Mouse (Mus musculus) midbrain, embryonic 13.5 days (tissue): ENCODE measurements around the gene Mzt1. TPM values are rescaled to one million over a fixed set of nuclear protein-coding genes. Genes with fewer than 3 reads are reported as not detected.
A peak's percentile ranks its signal among the peaks of the same experiment; 100 is the strongest.
"Not testable (repeated sequence)": the region's sequence is repeated elsewhere in the genome, so short reads cannot be mapped to it uniquely, and the experiment has no call there.

Source experiments
- ATAC-seq: fragments of 200-750 bp; cut with Nextera tagmentation; 2 replicates; pipeline ENCODE4 v1.8.0; 2017; ENCODE audit warnings: mild to moderate bottlenecking, moderate TSS enrichment, moderate library complexity
- H3K27ac ChIP-seq: fragments of 300-500 bp; sonication (generic); 2 replicates; pipeline ENCODE4 v1.5.1; 2015; ENCODE audit warnings: inconsistent platforms, mild to moderate bottlenecking, moderate library complexity
- H3K27me3 ChIP-seq: fragments of 300-500 bp; sonication (generic); 2 replicates; pipeline ENCODE4 v1.6.1; 2015; ENCODE audit warnings: mild to moderate bottlenecking, inconsistent platforms
- H3K36me3 ChIP-seq: fragments of 300-500 bp; sonication (generic); 2 replicates; pipeline ENCODE4 v1.6.1; 2015; ENCODE audit warnings: mild to moderate bottlenecking, inconsistent platforms
- H3K4me1 ChIP-seq: fragments of 300-500 bp; sonication (generic); replicated peaks from 2 replicates; pipeline ENCODE4 v1.6.1; 2015; ENCODE audit warnings: inconsistent platforms
- H3K4me2 ChIP-seq: fragments of 300-500 bp; sonication (generic); replicated peaks from 2 replicates; pipeline ENCODE4 v1.6.1; 2015; ENCODE audit warnings: moderate library complexity, mild to moderate bottlenecking, inconsistent platforms
- H3K4me3 ChIP-seq: fragments of 300-500 bp; sonication (generic); replicated peaks from 2 replicates; pipeline ENCODE4 v1.5.1; 2015; ENCODE audit warnings: mild to moderate bottlenecking, inconsistent platforms
- H3K9ac ChIP-seq: fragments of 300-500 bp; sonication (generic); replicated peaks from 2 replicates; pipeline ENCODE4 v1.6.1; 2015; ENCODE audit warnings: mild to moderate bottlenecking, inconsistent platforms
- H3K9me3 ChIP-seq: fragments of 300-500 bp; sonication (generic); 2 replicates; pipeline ENCODE4 v1.6.1; 2016; ENCODE audit warnings: mild to moderate bottlenecking, inconsistent platforms
- WGBS: fragments of 180-500 bp; shearing (Covaris S2); methylation state at CpG from one replicate; pipeline ENCODE4 v1.1.7; 2015; 5-methylcytosine and 5-hydroxymethylcytosine counted together
- polyA plus RNA-seq: library from polyadenylated mRNA; unstranded; fragments of >200 nt; fragmentation: Nextera tagmentation; extraction: Ambion mirVana; gene quantifications from 2 replicates; pipeline ENCODE4 v1.2.1, GENCODE M21; 2015

The Mzt1 gene
- polyA plus RNA-seq, 1 experiment from 2014 or later: 134 TPM

DNA sequence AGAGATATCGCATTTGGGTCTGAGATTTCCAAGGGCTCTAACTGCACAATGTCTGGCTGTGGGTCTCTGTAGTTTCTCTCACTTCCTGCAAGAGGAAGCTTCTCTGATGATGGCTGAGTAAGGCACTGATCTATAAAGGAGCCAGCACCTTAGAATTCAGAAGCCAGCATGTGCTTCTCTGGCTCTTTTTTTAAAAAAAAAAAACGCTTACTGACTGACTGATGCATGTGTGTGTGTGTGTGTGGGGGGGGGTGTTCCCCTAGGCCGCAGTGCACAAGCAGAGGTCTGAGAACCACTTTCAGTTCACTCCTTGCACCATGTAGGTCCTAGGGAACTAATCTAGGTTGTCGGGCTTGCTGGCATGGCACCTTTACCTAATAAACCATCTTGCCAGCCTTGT lies 4.5 kb downstream of the Mzt1 start:
- H3K4me2 ChIP-seq: no peak overlapping the region
- peaks cover 24% of the 10 kb centered on the region for H3K4me1 ChIP-seq
- no peak overlapping the region for H3K27ac ChIP-seq
- H3K9ac ChIP-seq: no peak overlapping the region
- ATAC-seq: no peak
- WGBS: 77% methylated on average over 4 of the region's 4 CpGs
- H3K27me3 ChIP-seq: no peaks in the 10 kb centered on the region
- no peak overlapping the region for H3K4me3 ChIP-seq
- H3K9me3 ChIP-seq: no peaks in the 10 kb centered on the region
- peaks cover 19% of the 10 kb centered on the region for H3K36me3 ChIP-seq

- H3K27ac ChIP-seq, H3K27me3 ChIP-seq, H3K4me3 ChIP-seq, ATAC-seq, H3K9me3 ChIP-seq, H3K4me2 ChIP-seq, H3K9ac ChIP-seq: not testable (repeated sequence)
- 43% methylated on average over 5 of the region's 5 CpGs for WGBS
- Histone ChIP-seq H3K4me1 (peaks cover 16% of the 10 kb centered on the region), H3K36me3 (peaks cover 25% of the 10 kb centered on the region)
Measured at GRCm38 (mm10) chr14:99039308-99039707, 6.6 kb downstream of the Mzt1 start.

- ATAC-seq: no peak
- H3K27ac ChIP-seq: no peak overlapping the region
- no peaks in the 10 kb centered on the region for H3K27me3 ChIP-seq
- H3K4me2 ChIP-seq: no peak overlapping the region
- H3K9me3 ChIP-seq: no peaks in the 10 kb centered on the region
- no peak overlapping the region for H3K4me3 ChIP-seq
- peaks cover 29% of the 10 kb centered on the region for H3K36me3 ChIP-seq
- 88% methylated on average over 2 of the region's 2 CpGs for WGBS
- no peak overlapping the region for H3K9ac ChIP-seq
- H3K4me1 ChIP-seq: peaks cover 7% of the 10 kb centered on the region
Measured at GRCm38 (mm10) chr14:99037703-99038102, 8.2 kb downstream of the Mzt1 start.

DNA sequence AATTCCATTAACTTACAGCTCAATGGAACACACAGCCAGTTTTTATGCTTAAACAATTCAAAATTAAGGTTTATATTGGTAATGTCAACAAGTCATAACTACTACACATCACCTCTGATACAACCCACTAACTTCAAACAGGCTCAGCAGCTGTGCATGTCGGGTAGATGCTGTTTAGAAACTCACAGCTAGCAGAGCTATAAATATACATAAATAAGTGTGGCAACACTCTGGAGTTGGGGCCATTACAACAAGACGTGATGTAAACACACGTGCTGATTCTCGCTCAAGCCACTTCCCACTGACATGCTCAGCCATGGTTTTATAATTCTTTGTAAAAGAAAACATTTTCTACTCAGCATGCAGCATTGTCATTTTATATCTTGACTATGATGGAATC lies 9.9 kb downstream of the Mzt1 start:
- 89% methylated on average over 4 of the region's 4 CpGs for WGBS
- Histone ChIP-seq H3K9ac (no peak overlapping the region), H3K27ac (no peak overlapping the region)

GRCm38 (mm10) chr14:99034851-99035250 lies 11.1 kb downstream of the Mzt1 start:
- H3K4me2 ChIP-seq, H3K27me3 ChIP-seq, H3K4me1 ChIP-seq, H3K9me3 ChIP-seq, ATAC-seq, H3K4me3 ChIP-seq, H3K9ac ChIP-seq, H3K27ac ChIP-seq: not testable (repeated sequence)
- H3K36me3 ChIP-seq: peaks cover 35% of the 10 kb centered on the region
- WGBS: 92% methylated on average over 8 of the region's 8 CpGs

More for the DNA sequence above, 9.9 kb downstream of the Mzt1 start:
- H3K4me3 ChIP-seq: no peak overlapping the region
- ATAC-seq: no peak
- H3K27me3 ChIP-seq: no peaks in the 10 kb centered on the region
- no peaks in the 10 kb centered on the region for H3K9me3 ChIP-seq
- peaks cover 35% of the 10 kb centered on the region for H3K36me3 ChIP-seq
- peaks cover under 1% of the 10 kb centered on the region; the same call in 1 of the 2 replicates for H3K4me1 ChIP-seq
- H3K4me2 ChIP-seq: no peak overlapping the region

DNA sequence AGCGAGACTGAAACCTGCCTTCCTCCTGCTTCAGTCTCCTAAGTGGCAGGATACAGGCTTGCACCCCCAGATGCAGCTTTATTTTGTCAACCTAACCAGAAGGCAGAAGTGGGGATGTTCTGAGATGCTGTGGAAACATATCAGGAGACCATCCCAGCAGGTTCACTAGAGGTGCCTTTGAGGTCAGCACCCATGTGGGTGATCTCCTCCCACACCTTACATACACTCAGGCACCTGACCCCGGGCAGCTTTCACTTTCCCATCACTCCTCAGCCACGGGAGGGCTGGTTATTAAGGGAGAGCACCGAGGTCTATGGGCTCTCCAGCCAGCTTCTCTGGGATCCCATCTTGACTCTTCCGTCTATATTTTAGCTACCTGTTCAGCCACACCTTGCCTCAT lies 13.3 kb downstream of the Mzt1 start:
- Histone ChIP-seq H3K27me3 (no peaks in the 10 kb centered on the region), H3K4me2 (no peak overlapping the region), H3K9ac (no peak overlapping the region), H3K4me3 (no peak overlapping the region), H3K27ac (no peak overlapping the region), H3K4me1 (peaks cover 6% of the 10 kb centered on the region), H3K36me3 (peaks cover 17% of the 10 kb centered on the region), H3K9me3 (no peaks in the 10 kb centered on the region)
- ATAC-seq: no peak
- 89% methylated on average over 5 of the region's 5 CpGs for WGBS

DNA sequence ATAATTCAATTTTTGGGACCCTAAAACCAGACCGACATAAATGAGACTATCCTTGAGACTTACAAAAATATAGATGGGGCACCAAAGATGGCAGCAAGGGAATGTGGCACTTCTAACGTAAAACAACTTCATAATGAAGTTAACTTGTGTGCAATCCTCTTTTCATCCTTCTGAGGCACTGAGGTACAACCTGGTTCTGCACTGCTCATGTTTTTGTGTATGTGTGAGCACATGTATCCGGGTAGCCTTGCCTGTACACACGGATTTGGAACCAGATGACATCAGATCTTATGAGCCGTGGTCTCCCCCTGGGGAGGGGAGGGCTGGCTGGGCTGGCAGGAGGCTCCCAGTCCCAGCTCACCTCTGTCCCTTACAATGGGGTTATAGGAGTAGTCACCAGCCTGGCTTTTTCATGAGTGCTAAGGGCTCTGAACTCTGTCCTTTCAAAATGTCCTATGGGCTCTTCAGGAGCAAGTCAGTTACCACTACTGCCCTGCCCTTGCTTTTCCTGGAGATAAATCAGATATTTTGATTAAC lies 14.5 kb downstream of the Mzt1 start:
- Histone ChIP-seq H3K36me3 (peaks cover 17% of the 10 kb centered on the region), H3K27ac (no peak overlapping the region), H3K4me1 (peaks cover 6% of the 10 kb centered on the region), H3K27me3 (no peaks in the 10 kb centered on the region), H3K4me3 (no peak overlapping the region), H3K4me2 (no peak overlapping the region), H3K9ac (no peak overlapping the region), H3K9me3 (no peaks in the 10 kb centered on the region)
- WGBS: 84% methylated on average over 5 of the region's 5 CpGs
- peak; percentile 40; the same call in 1 of the 2 replicates for ATAC-seq

GRCm38 (mm10) chr14:99029987-99030386 lies 15.9 kb downstream of the Mzt1 start:
- H3K9me3 ChIP-seq: no peaks in the 10 kb centered on the region
- no peak overlapping the region for H3K9ac ChIP-seq
- H3K4me3 ChIP-seq: no peak overlapping the region
- no peaks in the 10 kb centered on the region for H3K27me3 ChIP-seq
- no peak overlapping the region for H3K4me2 ChIP-seq
- no peak overlapping the region for H3K27ac ChIP-seq
- H3K36me3 ChIP-seq: peaks cover 13% of the 10 kb centered on the region
- 84% methylated on average over 5 of the region's 5 CpGs for WGBS
- ATAC-seq: no peak
- H3K4me1 ChIP-seq: peaks cover 6% of the 10 kb centered on the region

DNA sequence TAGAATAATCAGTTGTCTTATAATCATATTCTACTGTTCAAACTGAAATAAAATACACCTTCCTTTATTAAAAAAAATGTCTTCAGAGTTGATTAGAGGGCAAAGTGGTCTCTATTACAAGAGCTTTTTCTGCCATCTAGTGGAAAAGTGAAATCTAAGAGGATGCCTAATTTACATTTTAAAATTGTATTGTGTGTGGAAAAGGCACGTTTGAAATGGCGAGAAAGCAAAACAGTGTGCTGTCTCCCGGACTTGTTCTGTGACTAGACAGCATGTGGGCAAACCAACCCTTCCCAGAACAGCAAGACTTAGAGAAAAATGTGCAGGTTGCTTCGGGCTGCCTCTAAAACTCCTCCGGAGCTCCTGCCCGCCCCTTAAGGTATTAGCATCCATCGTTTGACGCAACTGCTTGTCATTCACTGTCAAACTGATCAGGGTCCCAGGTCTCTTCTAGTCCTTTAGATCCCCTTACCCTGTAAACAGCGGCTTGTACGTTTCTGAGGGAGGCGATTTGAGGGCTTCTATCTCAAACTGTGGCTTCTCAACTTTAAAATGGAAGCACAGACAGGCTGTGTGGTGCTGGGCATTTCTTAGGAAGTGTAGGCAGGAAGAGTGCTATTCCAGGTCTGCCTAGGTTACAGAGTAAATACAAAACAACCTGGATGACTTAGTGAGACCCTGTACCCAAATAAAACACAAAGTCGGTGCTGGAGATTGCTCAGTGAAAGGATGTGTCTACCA lies 23.4 kb downstream of the Mzt1 start:
- Histone ChIP-seq H3K27me3 (no peaks in the 10 kb centered on the region), H3K9ac (peak overlapping the region; percentile 56; the same call in 1 of the 2 replicates), H3K4me2 (peak overlapping the region; percentile 52), H3K9me3 (no peaks in the 10 kb centered on the region), H3K4me3 (peak overlapping the region; percentile 32), H3K27ac (no peak overlapping the region), H3K4me1 (0 out of 2 replicates have a peak, but pooled peaks cover 2% of the 10 kb centered on the region), H3K36me3 (no peaks in the 10 kb centered on the region)
- peak; percentile 48 for ATAC-seq
- 43% methylated on average over 12 of the region's 12 CpGs for WGBS

GRCm38 (mm10) chr14:99019136-99019808 lies 26.7 kb downstream of the Mzt1 start:
- Histone ChIP-seq H3K4me3 (no peak overlapping the region), H3K4me1 (0 out of 2 replicates have a peak, but pooled peaks cover 2% of the 10 kb centered on the region), H3K9me3 (no peaks in the 10 kb centered on the region), H3K9ac (no peak overlapping the region), H3K36me3 (no peaks in the 10 kb centered on the region), H3K27me3 (no peaks in the 10 kb centered on the region), H3K27ac (no peak overlapping the region), H3K4me2 (no peak overlapping the region)
- ATAC-seq: no peak
- WGBS: 64% methylated on average over 10 of the region's 10 CpGs

- no peak overlapping the region for H3K9ac ChIP-seq
- no peaks in the 10 kb centered on the region for H3K36me3 ChIP-seq
- H3K27ac ChIP-seq: no peak overlapping the region
- no peaks in the 10 kb centered on the region for H3K9me3 ChIP-seq
- H3K4me3 ChIP-seq: no peak overlapping the region
- no peaks in the 10 kb centered on the region for H3K27me3 ChIP-seq
- 81% methylated on average over 7 of the region's 7 CpGs for WGBS
- no peak for ATAC-seq
- 0 out of 2 replicates have a peak, but pooled peaks cover 2% of the 10 kb centered on the region for H3K4me1 ChIP-seq
- no peak overlapping the region for H3K4me2 ChIP-seq
Measured at GRCm38 (mm10) chr14:99018691-99019090, 27.2 kb downstream of the Mzt1 start.

GRCm38 (mm10) chr14:99010920-99011313 lies 35.0 kb downstream of the Mzt1 start:
- Histone ChIP-seq H3K36me3 (no peaks in the 10 kb centered on the region), H3K4me2 (no peak overlapping the region), H3K27me3 (no peaks in the 10 kb centered on the region), H3K9me3 (no peaks in the 10 kb centered on the region), H3K4me1 (no peaks in the 10 kb centered on the region), H3K4me3 (no peak overlapping the region), H3K9ac (no peak overlapping the region), H3K27ac (no peak overlapping the region)
- ATAC-seq: no peak
- WGBS: 61% methylated on average over 2 of the region's 2 CpGs
